Mouse (Mus musculus): ENCODE measurements around the gene Rdh16. TPM values are rescaled to one million over a fixed set of nuclear protein-coding genes. Genes with fewer than 3 reads are reported as not detected.
"Not testable (repeated sequence)": the region's sequence is repeated elsewhere in the genome, so short reads cannot be mapped to it uniquely, and the experiment has no call there.

Rdh16 gene
- polyA plus RNA-seq, 1 experiment: 4.4 TPM

DNA sequence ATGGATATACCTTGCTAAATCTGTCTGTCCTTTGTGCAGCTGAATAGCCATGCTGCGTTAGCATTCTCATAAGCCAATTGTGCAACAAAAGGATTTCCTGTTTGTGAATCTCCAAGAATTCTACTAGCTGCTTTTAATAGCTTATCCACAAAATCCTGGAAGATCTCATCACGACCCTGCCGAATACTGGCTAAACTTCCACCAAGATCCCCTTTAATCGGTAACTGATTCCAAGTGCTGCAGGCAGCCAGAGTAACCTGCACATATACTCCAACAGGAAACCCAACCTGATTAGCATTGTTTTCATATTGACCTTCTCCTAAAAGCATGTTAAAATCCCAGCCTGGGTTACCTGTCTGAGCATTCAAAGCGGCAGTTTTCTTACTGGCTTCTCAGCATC, 34.3 kb downstream of the Rdh16 start:
- TF ChIP-seq POLR2A (IDR thresholded peaks at IDR 0.05; ENCODE audit: low read depth, low read length): no peak
- TF ChIP-seq CTCF (IDR thresholded peaks at IDR 0.05; ENCODE audit: extremely low read depth, insufficient read length, insufficient replicate concordance, low read depth, low read length): no peak
- Histone ChIP-seq H3K27me3 (ENCODE audit: control insufficient read depth, insufficient read depth, low read length) (no peaks in the 10 kb centered on the region), H3K36me3 (ENCODE audit: control insufficient read depth, insufficient read depth, low read length) (no peaks in the 10 kb centered on the region), H3K27ac (ENCODE audit: insufficient read depth, low read depth, low read length) (no peak overlapping the region), H3K4me1 (ENCODE audit: control insufficient read depth, insufficient read depth, insufficient read length, low read length) (no peaks in the 10 kb centered on the region), H3K4me3 (ENCODE audit: low read depth, low read length) (no peak overlapping the region)
- 69% methylated on average over 5 of the region's 5 CpGs for WGBS

- not testable (repeated sequence) for H3K4me3 ChIP-seq (ENCODE audit: low read depth, low read length); H3K36me3 ChIP-seq (ENCODE audit: control insufficient read depth, insufficient read depth, low read length); H3K27ac ChIP-seq (ENCODE audit: insufficient read depth, low read depth, low read length); H3K4me1 ChIP-seq (ENCODE audit: control insufficient read depth, insufficient read depth, insufficient read length, low read length); H3K27me3 ChIP-seq (ENCODE audit: control insufficient read depth, insufficient read depth, low read length)
- 95% methylated on average over 5 of the region's 5 CpGs for WGBS
Measured at GRCm38 (mm10) chr10:127837793-127838192, 36.8 kb downstream of the Rdh16 start.

DNA sequence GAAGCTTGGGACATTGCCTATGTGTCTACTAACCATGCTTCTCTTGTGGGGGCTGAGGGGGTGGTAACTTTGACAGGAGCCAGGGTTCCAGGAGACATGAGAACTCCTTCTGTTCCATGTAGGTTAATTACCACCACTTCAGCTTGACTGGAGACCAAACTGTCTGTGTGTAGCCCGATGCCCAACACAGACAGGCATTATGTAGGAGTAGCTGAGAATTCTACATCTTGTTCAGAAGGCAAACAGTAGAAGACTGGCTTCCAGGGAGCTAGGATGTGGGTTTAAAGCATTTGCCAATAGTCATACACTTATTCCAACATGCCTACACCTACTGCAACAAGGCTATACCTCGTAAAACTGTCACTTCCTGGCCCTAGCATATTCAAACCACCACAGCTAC, 37.6 kb downstream of the Rdh16 start:
- TF ChIP-seq POLR2A (IDR thresholded peaks at IDR 0.05; ENCODE audit: low read depth, low read length) (no peak), CTCF (IDR thresholded peaks at IDR 0.05; ENCODE audit: extremely low read depth, insufficient read length, insufficient replicate concordance, low read depth, low read length) (no peak)
- Histone ChIP-seq H3K27me3 (ENCODE audit: control insufficient read depth, insufficient read depth, low read length) (no peaks in the 10 kb centered on the region), H3K4me1 (ENCODE audit: control insufficient read depth, insufficient read depth, insufficient read length, low read length) (no peaks in the 10 kb centered on the region), H3K27ac (ENCODE audit: insufficient read depth, low read depth, low read length) (no peak overlapping the region), H3K36me3 (ENCODE audit: control insufficient read depth, insufficient read depth, low read length) (no peaks in the 10 kb centered on the region), H3K4me3 (ENCODE audit: low read depth, low read length) (no peak overlapping the region)
- 96% methylated on average over 2 of the region's 2 CpGs for WGBS

DNA sequence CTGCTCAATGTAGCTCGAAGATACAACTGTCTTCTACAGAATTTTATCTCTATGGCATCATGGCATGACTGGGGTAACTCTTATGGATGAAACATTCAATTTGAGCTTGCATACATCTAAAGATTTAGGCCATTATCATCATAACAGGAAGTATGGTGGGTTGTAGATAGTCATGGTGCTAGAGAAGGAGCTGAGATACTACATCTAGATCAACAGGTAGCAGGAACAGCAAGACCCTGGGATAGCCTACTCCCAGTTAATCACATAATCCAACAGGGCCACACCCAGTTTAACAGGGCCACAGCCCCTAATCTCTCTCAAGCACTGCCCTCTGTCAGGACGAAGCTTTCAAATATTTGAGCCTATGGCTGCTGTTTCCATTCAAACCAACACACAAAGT, 39.8 kb downstream of the Rdh16 start:
- no peaks in the 10 kb centered on the region for H3K4me1 ChIP-seq (ENCODE audit: control insufficient read depth, insufficient read depth, insufficient read length, low read length)
- H3K27me3 ChIP-seq (ENCODE audit: control insufficient read depth, insufficient read depth, low read length): no peaks in the 10 kb centered on the region
- no peak overlapping the region for H3K27ac ChIP-seq (ENCODE audit: insufficient read depth, low read depth, low read length)
- WGBS: 79% methylated on average over 2 of the region's 2 CpGs
- no peak for TF ChIP-seq POLR2A (IDR thresholded peaks at IDR 0.05; ENCODE audit: low read depth, low read length)
- H3K4me3 ChIP-seq (ENCODE audit: low read depth, low read length): no peak overlapping the region
- H3K36me3 ChIP-seq (ENCODE audit: control insufficient read depth, insufficient read depth, low read length): no peaks in the 10 kb centered on the region

- not testable (repeated sequence) for H3K4me1 ChIP-seq (ENCODE audit: control insufficient read depth, insufficient read depth, insufficient read length, low read length); H3K27me3 ChIP-seq (ENCODE audit: control insufficient read depth, insufficient read depth, low read length); H3K4me3 ChIP-seq (ENCODE audit: low read depth, low read length); H3K36me3 ChIP-seq (ENCODE audit: control insufficient read depth, insufficient read depth, low read length); H3K27ac ChIP-seq (ENCODE audit: insufficient read depth, low read depth, low read length)
- WGBS: 93% methylated on average over 5 of the region's 5 CpGs
Measured at GRCm38 (mm10) chr10:127845945-127846344, 45.0 kb downstream of the Rdh16 start.

DNA sequence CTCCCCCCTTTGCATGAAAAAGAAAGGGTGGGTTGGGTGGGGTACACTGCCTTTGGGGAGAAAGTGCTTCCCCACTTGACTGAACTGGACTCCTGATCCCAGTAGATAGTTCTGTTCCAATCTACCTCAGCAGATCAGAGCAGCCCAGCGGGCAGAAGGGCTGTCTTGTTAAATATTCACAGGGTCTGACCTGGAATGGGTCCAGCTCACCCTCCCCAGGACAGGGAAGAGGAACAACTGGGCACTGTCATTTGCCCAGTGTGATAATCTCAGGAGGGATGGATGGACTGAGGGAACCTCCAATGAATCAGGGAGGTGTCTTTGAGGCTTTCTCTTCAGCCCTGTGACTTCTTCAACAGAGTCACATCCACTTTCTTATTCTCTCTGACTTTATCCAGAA, 47.1 kb downstream of the Rdh16 start:
- H3K4me1 ChIP-seq (ENCODE audit: control insufficient read depth, insufficient read depth, insufficient read length, low read length): 0 out of 2 replicates have a peak, but pooled peaks cover 2% of the 10 kb centered on the region
- no peaks in the 10 kb centered on the region for H3K36me3 ChIP-seq (ENCODE audit: control insufficient read depth, insufficient read depth, low read length)
- WGBS: 59% methylated on average over 1 of the region's 1 CpGs
- no peak for TF ChIP-seq CTCF (IDR thresholded peaks at IDR 0.05; ENCODE audit: extremely low read depth, insufficient read length, insufficient replicate concordance, low read depth, low read length)
- TF ChIP-seq POLR2A (IDR thresholded peaks at IDR 0.05; ENCODE audit: low read depth, low read length): no peak
- no peak overlapping the region for H3K27ac ChIP-seq (ENCODE audit: insufficient read depth, low read depth, low read length)
- H3K4me3 ChIP-seq (ENCODE audit: low read depth, low read length): no peak overlapping the region
- no peaks in the 10 kb centered on the region for H3K27me3 ChIP-seq (ENCODE audit: control insufficient read depth, insufficient read depth, low read length)

DNA sequence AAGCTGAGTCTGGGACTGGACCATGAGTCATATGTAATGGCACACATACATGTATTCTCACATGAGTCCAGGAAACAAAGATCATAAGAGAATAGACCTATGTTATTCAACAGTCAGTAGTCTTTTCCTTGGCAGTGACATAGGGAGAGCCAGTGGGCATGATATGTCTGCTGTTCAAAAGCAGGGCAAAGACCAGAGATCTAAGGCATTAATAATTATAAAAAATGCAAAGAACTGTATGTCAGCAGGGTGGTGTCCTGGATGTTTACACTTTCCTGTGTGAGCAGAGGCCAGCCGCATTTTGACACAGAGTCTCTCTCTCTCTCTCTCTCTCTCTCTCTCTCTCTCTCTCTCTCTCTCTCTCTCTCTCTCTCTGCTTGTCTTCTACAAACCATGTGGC, 48.7 kb downstream of the Rdh16 start, which contains the start of gene Rdh19:
Gene Rdh19 (plus strand): TSS at position 301 of the 400 bp plus-strand sequence.
- WGBS: 50% methylated on average over 1 of the region's 1 CpGs
- no peak within 1 kb of the TSS for H3K4me3 ChIP-seq (ENCODE audit: low read depth, low read length)
- H3K27ac ChIP-seq (ENCODE audit: insufficient read depth, low read depth, low read length): no peak within 1 kb of the TSS
- H3K36me3 ChIP-seq (ENCODE audit: control insufficient read depth, insufficient read depth, low read length): no peaks in the 10 kb centered on the region
- 0 out of 2 replicates have a peak, but pooled peaks cover 2% of the 10 kb centered on the region for H3K4me1 ChIP-seq (ENCODE audit: control insufficient read depth, insufficient read depth, insufficient read length, low read length)
- TF ChIP-seq POLR2A (IDR thresholded peaks at IDR 0.05; ENCODE audit: low read depth, low read length) (no peak), CTCF (IDR thresholded peaks at IDR 0.05; ENCODE audit: extremely low read depth, insufficient read length, insufficient replicate concordance, low read depth, low read length) (no peak)
- no peaks in the 10 kb centered on the region for H3K27me3 ChIP-seq (ENCODE audit: control insufficient read depth, insufficient read depth, low read length)

DNA sequence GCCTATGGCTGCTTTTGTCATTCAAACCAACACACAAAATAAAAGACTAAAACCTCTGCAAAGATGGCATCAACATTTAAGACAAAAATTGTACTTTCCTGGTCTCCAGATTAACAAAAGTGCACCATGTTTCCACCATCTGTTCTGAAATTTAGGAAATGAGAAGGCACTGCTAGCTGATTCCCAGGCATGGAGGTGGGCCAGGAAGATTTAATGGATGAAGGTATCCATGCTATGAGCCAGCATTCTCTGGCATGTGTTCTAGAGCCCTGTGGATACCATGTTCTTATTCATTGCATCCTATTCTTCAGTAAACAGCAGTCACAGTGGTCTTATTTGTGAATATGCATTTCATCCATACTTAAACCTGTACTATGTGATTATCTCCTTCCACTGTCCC, 55.4 kb downstream of the Rdh16 start:
- Histone ChIP-seq H3K27me3 (ENCODE audit: control insufficient read depth, insufficient read depth, low read length) (no peaks in the 10 kb centered on the region), H3K4me3 (ENCODE audit: low read depth, low read length) (no peak overlapping the region), H3K27ac (ENCODE audit: insufficient read depth, low read depth, low read length) (no peak overlapping the region), H3K36me3 (ENCODE audit: control insufficient read depth, insufficient read depth, low read length) (no peaks in the 10 kb centered on the region), H3K4me1 (ENCODE audit: control insufficient read depth, insufficient read depth, insufficient read length, low read length) (no peaks in the 10 kb centered on the region)
- TF ChIP-seq CTCF (IDR thresholded peaks at IDR 0.05; ENCODE audit: extremely low read depth, insufficient read length, insufficient replicate concordance, low read depth, low read length) (no peak), POLR2A (IDR thresholded peaks at IDR 0.05; ENCODE audit: low read depth, low read length) (no peak)
